Mouse (Mus musculus): ENCODE data around the gene Rab34. TPM values are rescaled to one million over a fixed set of nuclear protein-coding genes. Genes with fewer than 3 reads are reported as not detected.
A peak's percentile ranks its signal among the peaks of the same experiment; 100 is the strongest.

The Rab34 gene
- total and polyA plus RNA-seq, 3 experiments = 0.17 to 1.4 (median 0.50) TPM

DNA sequence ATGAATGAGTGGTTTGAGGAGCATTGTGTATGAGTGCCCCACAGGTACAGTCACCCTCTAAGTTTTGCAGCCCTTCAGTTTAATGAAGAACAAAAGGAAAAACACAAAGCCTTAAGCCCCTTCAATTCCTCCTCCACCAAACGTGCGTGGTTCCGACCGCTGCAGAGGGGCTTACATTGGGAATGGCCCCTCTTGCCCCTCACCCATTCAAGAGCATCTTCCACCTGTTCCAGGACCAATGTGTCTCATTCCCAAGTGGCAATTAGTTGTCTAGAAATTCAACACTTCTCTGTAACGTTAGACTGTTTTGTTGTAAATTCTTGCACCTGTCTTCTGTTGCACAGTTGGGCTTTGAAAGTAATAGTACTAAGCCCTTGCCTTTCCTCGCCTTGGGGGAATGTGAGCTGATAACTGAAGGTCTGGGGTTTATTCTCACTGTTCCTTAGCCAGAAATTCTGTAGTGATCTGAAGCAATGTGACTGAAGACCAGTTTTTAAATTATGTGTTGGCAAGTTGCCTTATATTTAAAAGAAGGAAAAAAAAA lies 32.0 kb upstream of the Rab34 start:
- no peaks in the 10 kb centered on the region for H3K9me3 ChIP-seq (replicated peaks; ENCODE audit: low read length)
- H3K27ac ChIP-seq (ENCODE audit: insufficient read depth, low read depth) = no peak overlapping the region
- H3K36me3 ChIP-seq (replicated peaks in 1 of 2; ENCODE audit: control insufficient read depth in 1 of 2, insufficient read depth in 1 of 2, low read length in 1 of 2) = peaks cover 80 to 98% of the 10 kb centered on the region in 2 experiments
- H3K27me3 ChIP-seq (replicated peaks) = no peaks in the 10 kb centered on the region
- no peak overlapping the region for H3K9ac ChIP-seq (ENCODE audit: insufficient read depth, low read depth)
- TF ChIP-seq ZMIZ1 (IDR thresholded peaks at IDR 0.05; ENCODE audit: low read depth, low read length) (peak; percentile 60; the same call in 1 of the 2 replicates), BHLHE40 (IDR thresholded peaks at IDR 0.05; ENCODE audit: low read depth, low read length) (no peak), POLR2AphosphoS2 (IDR thresholded peaks at IDR 0.05; ENCODE audit: low read depth, low read length) (0 out of 2 replicates have a peak, but pooled peaks have one; percentile 51)
- DNase-seq (ENCODE audit: extremely low read depth) = no peak
- dilution Hi-C loops (cut with MboI; ENCODE audit: extremely low pct_ligation_motif_present, extremely low pct_unique_long_range_greater_than_20kb, low sequenced_read_pairs) (no loop called here), in situ Hi-C loops (cut with MboI; ENCODE audit: low pct_ligation_motif_present, low pct_unique_long_range_greater_than_20kb, low sequenced_read_pairs) (no loop called here)
- H3K4me2 ChIP-seq (ENCODE audit: insufficient read depth, low read depth, poor library complexity, severe bottlenecking) = no peak overlapping the region
- no peaks in the 10 kb centered on the region; the same call in none of the 2 replicates for H3K79me2 ChIP-seq (replicated peaks; ENCODE audit: control insufficient read depth, extremely low read depth, insufficient read depth, poor library complexity, severe bottlenecking)
- H3K4me3 ChIP-seq (replicated peaks in 1 of 3; ENCODE audit: low read depth in 2 of 3, low read length in 2 of 3, poor library complexity in 1 of 3) = no peak overlapping the region
- peaks cover 3 to 20% of the 10 kb centered on the region in 2 experiments for H3K4me1 ChIP-seq (ENCODE audit: control insufficient read depth in 1 of 2, insufficient read depth in 2 of 2)

DNA sequence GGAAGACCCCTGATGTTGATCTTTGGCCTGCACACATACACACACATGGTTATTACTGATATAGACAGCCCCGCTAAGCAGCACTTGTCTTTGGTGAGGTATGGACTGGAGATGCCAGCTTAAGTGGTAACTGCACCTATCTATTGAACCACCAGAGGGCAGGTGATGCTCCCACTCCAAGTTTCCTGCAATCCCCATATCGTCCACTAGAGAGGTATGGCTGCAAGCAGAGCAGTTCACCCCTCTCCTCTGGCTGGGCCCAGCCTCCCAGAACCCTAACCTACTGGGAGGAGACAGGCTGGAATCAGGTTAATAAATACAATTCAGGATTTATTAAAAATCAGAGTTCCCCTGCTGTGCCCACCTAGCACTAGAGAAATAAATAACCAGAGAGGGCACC lies 29.1 kb upstream of the Rab34 start:
- peaks cover 20 to 44% of the 10 kb centered on the region in 2 experiments for H3K4me1 ChIP-seq (ENCODE audit: control insufficient read depth in 1 of 2, insufficient read depth in 2 of 2)
- peaks cover 21% of the 10 kb centered on the region for H3K79me2 ChIP-seq (replicated peaks; ENCODE audit: control insufficient read depth, extremely low read depth, insufficient read depth, poor library complexity, severe bottlenecking)
- no peak overlapping the region for H3K4me3 ChIP-seq (replicated peaks in 1 of 3; ENCODE audit: low read depth in 2 of 3, low read length in 2 of 3, poor library complexity in 1 of 3)
- peak; percentile 94 for DNase-seq (ENCODE audit: extremely low read depth)
- H3K27me3 ChIP-seq (replicated peaks) = no peaks in the 10 kb centered on the region
- H3K4me2 ChIP-seq (ENCODE audit: insufficient read depth, low read depth, poor library complexity, severe bottlenecking) = no peak overlapping the region
- H3K9ac ChIP-seq (ENCODE audit: insufficient read depth, low read depth) = no peak overlapping the region
- no peaks in the 10 kb centered on the region for H3K9me3 ChIP-seq (replicated peaks; ENCODE audit: low read length)
- peaks cover 70 to 84% of the 10 kb centered on the region in 2 experiments for H3K36me3 ChIP-seq (replicated peaks in 1 of 2; ENCODE audit: control insufficient read depth in 1 of 2, insufficient read depth in 1 of 2, low read length in 1 of 2)
- dilution Hi-C loops (cut with MboI; ENCODE audit: extremely low pct_ligation_motif_present, extremely low pct_unique_long_range_greater_than_20kb, low sequenced_read_pairs) = no loop called here
- no peak overlapping the region for H3K27ac ChIP-seq (ENCODE audit: insufficient read depth, low read depth)
- in situ Hi-C loops (cut with MboI; ENCODE audit: low pct_ligation_motif_present, low pct_unique_long_range_greater_than_20kb, low sequenced_read_pairs) = no loop called here
- no peak for TF ChIP-seq BHLHE40 (IDR thresholded peaks at IDR 0.05; ENCODE audit: low read depth, low read length)
- no peak for TF ChIP-seq E2F4 (IDR thresholded peaks at IDR 0.05; ENCODE audit: insufficient replicate concordance, low read depth, low read length)
- TF ChIP-seq ZMIZ1 (IDR thresholded peaks at IDR 0.05; ENCODE audit: low read depth, low read length) = no peak
- TF ChIP-seq JUND (conservative IDR thresholded peaks at IDR 0.05; ENCODE audit: low read depth, low read length) = no peak; the same call in 1 of the 2 replicates
- TF ChIP-seq CHD1 (IDR thresholded peaks at IDR 0.05; ENCODE audit: low read depth, low read length) = no peak
- no peak for TF ChIP-seq NRF1 (IDR thresholded peaks at IDR 0.05; ENCODE audit: low read depth, low read length)
- TF ChIP-seq POLR2AphosphoS2 (IDR thresholded peaks at IDR 0.05; ENCODE audit: low read depth, low read length) = no peak; the same call in 1 of the 2 replicates
- TF ChIP-seq TCF12 (IDR thresholded peaks at IDR 0.05; ENCODE audit: low read depth, low read length) = peak; percentile 68
- no peak for TF ChIP-seq CHD2 (IDR thresholded peaks at IDR 0.05; ENCODE audit: low read length)
- TF ChIP-seq JUN (IDR thresholded peaks at IDR 0.05; ENCODE audit: insufficient read depth, low read depth, low read length) = no peak
- TF ChIP-seq MAZ (IDR thresholded peaks at IDR 0.05; ENCODE audit: low read depth, low read length) = peak; percentile 83; the same call in 1 of the 2 replicates
- no peak for TF ChIP-seq MAX (IDR thresholded peaks at IDR 0.05; ENCODE audit: low read length)
- peak; percentile 47 for TF ChIP-seq HCFC1 (IDR thresholded peaks at IDR 0.05; ENCODE audit: low read depth, low read length)
- TF ChIP-seq ZC3H11A (IDR thresholded peaks at IDR 0.05; ENCODE audit: low read depth, low read length) = peak; percentile 91
- no peak for TF ChIP-seq GABPA (IDR thresholded peaks at IDR 0.05; ENCODE audit: insufficient replicate concordance, low read depth, low read length)
- peak; percentile 85 for TF ChIP-seq IRF4 (IDR thresholded peaks at IDR 0.05; ENCODE audit: low read depth, low read length)
- no peak for TF ChIP-seq USF1 (IDR thresholded peaks at IDR 0.05; ENCODE audit: low read depth, low read length)
- TF ChIP-seq NELFE (IDR thresholded peaks at IDR 0.05; ENCODE audit: low read depth, low read length) = peak; percentile 87; the same call in 1 of the 2 replicates
- peak; percentile 76 for TF ChIP-seq MYC (IDR thresholded peaks at IDR 0.05; ENCODE audit: low read depth, low read length)
- peak; percentile 100 for TF ChIP-seq CTCF (conservative IDR thresholded peaks at IDR 0.05 in 1 of 2, IDR thresholded peaks at IDR 0.05 in 1 of 2; ENCODE audit: low read depth in 2 of 2, low read length in 2 of 2)
- no peak for TF ChIP-seq RCOR1 (conservative IDR thresholded peaks at IDR 0.05; ENCODE audit: low read depth, low read length)
- TF ChIP-seq PAX5 (IDR thresholded peaks at IDR 0.05; ENCODE audit: low read length) = no peak
- TF ChIP-seq USF2 (conservative IDR thresholded peaks at IDR 0.05; ENCODE audit: low read depth, low read length) = no peak
- TF ChIP-seq MAFK (IDR thresholded peaks at IDR 0.05; ENCODE audit: insufficient replicate concordance, low read length) = no peak
- TF ChIP-seq SMC3 (IDR thresholded peaks at IDR 0.05; ENCODE audit: low read depth, low read length) = peak; percentile 100
- peak; percentile 49; the same call in 1 of the 2 replicates for TF ChIP-seq ZNF384 (IDR thresholded peaks at IDR 0.05; ENCODE audit: low read depth, low read length)
- no peak for TF ChIP-seq MXI1 (IDR thresholded peaks at IDR 0.05; ENCODE audit: low read depth, low read length)
- no peak; the same call in 1 of the 2 replicates for TF ChIP-seq POLR2A (IDR thresholded peaks at IDR 0.05; ENCODE audit: low read depth, low read length)
- TF ChIP-seq TBP (conservative IDR thresholded peaks at IDR 0.05; ENCODE audit: low read depth, low read length) = no peak
- TF ChIP-seq ETS1 (conservative IDR thresholded peaks at IDR 0.05; ENCODE audit: low read depth, low read length) = no peak
- peak; percentile 35; the same call in 1 of the 2 replicates for TF ChIP-seq ELF1 (IDR thresholded peaks at IDR 0.05; ENCODE audit: low read depth, low read length)
- no peak for TF ChIP-seq EP300 (IDR thresholded peaks at IDR 0.05; ENCODE audit: low read length)
